Mouse (Mus musculus): ENCODE data around the gene Nfib. TPM values are rescaled to one million over a fixed set of nuclear protein-coding genes. Genes with fewer than 3 reads are reported as not detected.

Gene Nfib
- polyA plus RNA-seq, 1 experiment from 2014 or later = 52.8 TPM

- H3K9me3 ChIP-seq = no peaks in the 10 kb centered on the region
- no peak overlapping the region for H3K9ac ChIP-seq
- no peaks in the 10 kb centered on the region for H3K4me1 ChIP-seq
- no peak overlapping the region for H3K4me2 ChIP-seq
- ATAC-seq (replicated peaks) = no peak
- H3K27me3 ChIP-seq (replicated peaks) = no peaks in the 10 kb centered on the region
- no peak overlapping the region for H3K4me3 ChIP-seq
- no peak overlapping the region for H3K27ac ChIP-seq
- 94% methylated on average over 8 of the region's 8 CpGs for WGBS
- H3K36me3 ChIP-seq (replicated peaks) = no peaks in the 10 kb centered on the region
Measured at GRCm38 (mm10) chr4:82252054-82252453, 453.5 kb downstream of the Nfib start.

- ATAC-seq (replicated peaks) = no peak
- Histone ChIP-seq H3K27me3 (replicated peaks) (no peaks in the 10 kb centered on the region), H3K27ac (no peak overlapping the region), H3K9me3 (no peaks in the 10 kb centered on the region), H3K4me3 (no peak overlapping the region), H3K36me3 (replicated peaks) (no peaks in the 10 kb centered on the region), H3K4me1 (no peaks in the 10 kb centered on the region), H3K4me2 (no peak overlapping the region), H3K9ac (no peak overlapping the region)
- WGBS = 45% methylated on average over 5 of the region's 5 CpGs
Measured at GRCm38 (mm10) chr4:82250355-82250659, 455.2 kb downstream of the Nfib start.

- Histone ChIP-seq H3K4me1 (no peaks in the 10 kb centered on the region), H3K36me3 (replicated peaks) (no peaks in the 10 kb centered on the region), H3K27me3 (replicated peaks) (no peaks in the 10 kb centered on the region), H3K9ac (no peak overlapping the region), H3K4me2 (no peak overlapping the region), H3K4me3 (no peak overlapping the region), H3K9me3 (no peaks in the 10 kb centered on the region), H3K27ac (no peak overlapping the region)
- ATAC-seq (replicated peaks) = no peak
- WGBS = 79% methylated on average over 11 of the region's 11 CpGs
Measured at GRCm38 (mm10) chr4:82249518-82250354, 455.8 kb downstream of the Nfib start.

- no peaks in the 10 kb centered on the region for H3K9me3 ChIP-seq
- no peaks in the 10 kb centered on the region for H3K4me1 ChIP-seq
- no peak overlapping the region for H3K9ac ChIP-seq
- no peak overlapping the region for H3K4me2 ChIP-seq
- H3K36me3 ChIP-seq (replicated peaks) = no peaks in the 10 kb centered on the region
- no peak for ATAC-seq (replicated peaks)
- H3K27ac ChIP-seq = no peak overlapping the region
- H3K27me3 ChIP-seq (replicated peaks) = no peaks in the 10 kb centered on the region
- 84% methylated on average over 1 of the region's 1 CpGs for WGBS
- H3K4me3 ChIP-seq = no peak overlapping the region
Measured at GRCm38 (mm10) chr4:82248961-82249360, 456.6 kb downstream of the Nfib start.

GRCm38 (mm10) chr4:82248031-82248430 lies 457.5 kb downstream of the Nfib start:
- Histone ChIP-seq H3K4me2 (no peak overlapping the region), H3K9me3 (no peaks in the 10 kb centered on the region), H3K27me3 (replicated peaks) (no peaks in the 10 kb centered on the region), H3K9ac (no peak overlapping the region), H3K27ac (no peak overlapping the region), H3K36me3 (replicated peaks) (no peaks in the 10 kb centered on the region), H3K4me3 (no peak overlapping the region), H3K4me1 (no peaks in the 10 kb centered on the region)
- ATAC-seq (replicated peaks) = no peak
- WGBS = 93% methylated on average over 5 of the region's 5 CpGs

GRCm38 (mm10) chr4:82246290-82246689 lies 459.3 kb downstream of the Nfib start:
- Histone ChIP-seq H3K9ac (no peak overlapping the region), H3K4me1 (no peaks in the 10 kb centered on the region), H3K27ac (no peak overlapping the region), H3K27me3 (replicated peaks) (no peaks in the 10 kb centered on the region), H3K4me3 (no peak overlapping the region), H3K4me2 (no peak overlapping the region), H3K36me3 (replicated peaks) (no peaks in the 10 kb centered on the region), H3K9me3 (no peaks in the 10 kb centered on the region)
- no peak for ATAC-seq (replicated peaks)
- WGBS = 81% methylated on average over 2 of the region's 2 CpGs

Other genes with a start within 250 kb of the Nfib start
- 16.9 and 18.8 TPM in 2 replicates for gene Zdhhc21, start 154.2 kb upstream of the Nfib start, polyA plus RNA-seq (2015; fragmentation: Nextera tagmentation; extraction: Ambion mirVana)
- not detected in 2 replicates for gene Cer1, start 179.4 kb upstream of the Nfib start, polyA plus RNA-seq (2015; fragmentation: Nextera tagmentation; extraction: Ambion mirVana)

All from midbrain, embryonic 15.5 days (tissue).